Mouse (Mus musculus): ENCODE measurements around the gene Xrra1.
A peak's percentile ranks its signal among the peaks of the same experiment; 100 is the strongest.

Gene Xrra1

DNA sequence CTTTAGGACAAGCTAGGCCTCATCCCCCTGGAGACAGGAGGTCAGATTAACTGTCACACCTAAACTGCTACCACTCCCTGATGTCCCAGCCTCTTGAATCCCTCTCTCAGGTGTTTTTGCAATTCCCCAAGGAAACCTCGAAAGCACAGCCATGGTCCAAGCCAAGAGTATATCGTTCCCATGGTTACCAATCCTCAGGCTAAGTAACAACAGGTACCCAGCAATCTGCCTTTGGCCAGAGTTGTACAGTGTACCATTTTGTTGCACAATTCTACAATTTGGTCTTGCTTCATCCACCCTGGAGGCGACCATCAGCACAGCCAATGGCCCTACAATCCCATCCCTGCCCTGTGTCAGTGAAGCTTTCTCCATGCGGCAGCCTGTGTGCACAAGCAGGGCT is 38.0 kb downstream of the Xrra1 start:
- DNase-seq (ENCODE audit: low spot score in 2 of 2), result no peak

DNA sequence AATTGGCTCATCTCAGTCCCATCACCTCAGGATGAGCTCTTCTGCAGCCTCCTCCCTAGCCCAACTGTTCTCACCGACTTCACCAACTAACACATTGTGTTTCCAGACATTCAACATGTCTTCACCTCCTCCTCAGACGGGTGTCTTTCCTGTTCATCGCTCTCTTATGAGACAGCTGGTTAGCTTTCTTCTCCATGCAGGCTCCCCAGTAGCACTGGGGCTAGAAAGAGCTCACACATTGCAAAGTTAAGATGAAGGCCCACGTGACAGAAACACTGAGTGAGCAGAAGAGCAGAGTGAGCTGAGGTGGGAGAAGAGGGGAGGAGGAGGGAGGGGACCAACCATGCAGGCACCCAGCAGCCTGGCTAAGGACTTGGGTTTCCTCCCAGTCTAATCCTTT is 43.3 kb downstream of the Xrra1 start:
- DNase-seq (ENCODE audit: low spot score in 2 of 2), result no peak

- DNase-seq (ENCODE audit: low spot score in 2 of 2), result no peak
Observed at GRCm38 (mm10) chr7:99902918-99903665, 44.2 kb downstream of the Xrra1 start.

- DNase-seq (ENCODE audit: low spot score in 2 of 2), result no peak
Observed at GRCm38 (mm10) chr7:99904421-99905005, 45.6 kb downstream of the Xrra1 start.

DNA sequence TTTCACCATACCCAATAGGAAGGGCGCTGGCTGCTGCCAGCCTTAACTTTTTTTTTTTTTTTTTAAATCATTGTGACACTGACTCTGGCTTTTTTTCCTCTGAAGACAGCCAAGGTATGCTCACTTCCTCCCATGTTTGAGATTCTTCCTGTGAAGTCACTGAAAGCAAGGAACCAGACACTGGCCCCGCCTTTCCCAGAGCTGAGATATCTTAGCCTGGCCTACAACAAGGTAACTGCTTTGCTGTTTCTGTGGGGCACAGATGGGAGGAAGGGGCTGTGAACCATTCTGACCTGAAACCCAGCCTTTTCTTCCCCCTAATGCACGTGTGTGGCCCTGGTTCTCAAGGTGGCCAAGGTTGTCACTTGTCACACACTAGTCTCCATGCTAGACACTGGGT is 47.4 kb downstream of the Xrra1 start:
- DNase-seq (ENCODE audit: low spot score in 2 of 2), result no peak

- DNase-seq (ENCODE audit: low spot score in 2 of 2), result no peak
Observed at GRCm38 (mm10) chr7:99907463-99907862, 48.5 kb downstream of the Xrra1 start.

- no peak for DNase-seq (ENCODE audit: low spot score in 2 of 2)
Observed at GRCm38 (mm10) chr7:99911038-99911437, 52.1 kb downstream of the Xrra1 start.

DNA sequence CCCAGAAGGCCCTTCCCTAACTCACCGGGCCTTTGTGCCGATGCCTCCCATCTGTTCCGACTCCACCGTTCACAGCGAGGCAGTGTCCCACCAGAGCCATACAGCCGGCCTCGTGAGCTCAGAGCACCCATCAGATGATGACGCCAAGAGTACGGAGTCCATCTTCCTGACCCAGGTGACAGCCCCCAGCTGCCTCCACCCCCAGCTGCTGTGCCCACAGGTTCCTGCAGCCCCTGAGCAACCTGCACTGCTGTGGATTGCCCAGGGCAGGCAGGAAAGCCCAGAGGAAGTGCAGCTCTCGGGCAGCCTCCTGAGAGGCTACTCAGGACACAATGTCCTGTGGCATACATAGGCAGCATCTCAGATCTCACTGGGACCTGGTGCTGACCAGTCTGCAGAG is 55.4 kb downstream of the Xrra1 start:
- no peak for DNase-seq (ENCODE audit: low spot score in 2 of 2)

DNA sequence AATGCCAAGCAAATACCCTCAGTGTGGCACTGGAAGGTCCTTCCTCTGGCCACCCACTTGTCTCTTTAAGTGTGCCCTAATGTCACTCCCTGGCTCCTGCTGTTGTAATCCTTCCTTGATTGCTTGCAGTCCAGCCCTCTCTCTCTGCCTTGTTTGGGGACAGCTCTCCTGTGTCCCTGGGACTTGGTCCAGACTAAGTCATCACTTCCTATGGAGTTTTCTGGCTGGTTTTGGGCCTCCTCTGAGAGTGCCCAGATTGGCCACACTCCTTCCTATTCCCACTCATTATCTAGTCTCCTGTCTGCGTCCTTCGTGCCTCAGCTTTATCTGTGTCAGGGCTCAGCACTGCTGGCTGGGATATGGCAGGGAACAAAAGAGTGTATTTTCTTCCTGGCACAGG is 56.6 kb downstream of the Xrra1 start:
- DNase-seq (ENCODE audit: low spot score in 2 of 2), result no peak

DNA sequence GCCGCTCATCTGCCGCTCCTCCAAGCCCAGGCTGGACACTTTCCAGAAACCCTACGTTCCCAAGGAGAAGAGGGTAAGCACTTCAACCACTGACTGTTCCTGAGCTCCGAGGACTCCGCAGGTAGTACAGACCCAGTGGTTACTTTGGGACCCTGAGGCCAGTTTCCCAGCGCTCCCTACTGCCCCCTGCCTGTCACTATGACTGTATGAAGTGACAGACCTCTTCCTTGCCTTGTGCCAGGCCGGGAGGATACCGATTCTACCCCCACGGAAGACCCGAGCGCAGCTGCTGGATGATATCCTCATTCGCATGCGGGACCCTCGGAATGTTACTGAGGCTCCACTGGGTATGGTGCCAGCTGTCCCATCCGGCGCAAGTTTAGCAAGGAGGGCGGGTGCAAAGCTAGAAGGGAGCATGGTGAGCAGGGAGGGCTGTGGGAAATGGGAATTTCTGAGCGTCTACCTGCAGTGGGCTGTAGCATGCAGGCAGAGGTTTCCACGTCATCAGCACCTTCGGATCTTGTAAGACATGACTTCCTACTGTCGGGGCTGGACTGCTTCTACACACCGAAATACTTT is 57.9 kb downstream of the Xrra1 start:
- DNase-seq (ENCODE audit: low spot score in 2 of 2), result no peak

DNA sequence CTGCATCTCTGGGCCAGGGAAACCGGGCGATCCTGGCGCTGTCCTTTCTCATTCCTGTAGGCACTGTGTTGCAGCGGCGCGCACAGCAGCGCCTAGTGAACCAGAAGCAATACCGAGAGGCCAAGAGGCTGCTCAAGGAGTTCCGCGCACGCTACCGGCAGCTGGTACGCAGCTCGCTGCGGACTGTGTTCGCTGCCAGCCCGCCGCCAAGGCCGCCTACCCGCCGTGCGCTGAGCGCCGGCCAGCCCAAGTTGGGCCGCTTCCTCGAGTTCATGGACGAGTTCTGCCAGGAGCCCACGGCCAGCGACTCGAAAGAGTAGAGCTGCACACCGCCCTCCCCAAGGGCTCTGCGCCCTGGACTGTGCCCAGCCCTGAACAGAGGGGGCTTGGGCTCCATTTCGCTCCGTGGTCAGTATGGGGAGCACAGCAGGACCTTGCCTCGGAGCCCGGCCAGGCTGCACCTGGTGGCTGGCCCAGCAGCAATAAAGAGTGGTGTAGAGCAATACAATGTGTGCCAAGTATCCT is 58.5 kb downstream of the Xrra1 start:
- DNase-seq (ENCODE audit: low spot score in 2 of 2), result no peak

DNA sequence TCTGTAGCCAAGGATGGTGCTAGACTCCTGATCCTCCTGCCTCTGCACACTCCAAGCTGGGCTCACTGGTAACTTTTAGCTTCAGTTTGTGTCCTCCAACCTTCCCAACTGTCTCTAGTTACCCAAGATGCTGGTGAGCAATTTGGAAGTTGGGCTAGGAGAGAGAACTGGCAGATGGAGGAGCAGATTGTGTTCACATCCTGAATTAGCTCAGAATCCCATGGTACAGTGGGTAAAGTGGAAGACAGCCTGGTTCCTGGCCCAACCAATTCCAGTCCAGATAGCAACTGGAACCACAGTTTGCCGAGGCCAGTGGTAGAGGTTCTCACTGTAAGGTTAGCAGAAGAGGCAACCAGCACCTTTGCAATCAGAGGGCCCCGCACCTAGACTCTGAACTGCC is 60.2 kb downstream of the Xrra1 start:
- DNase-seq (ENCODE audit: low spot score in 2 of 2), result no peak

GRCm38 (mm10) chr7:99919971-99920370 is 61.1 kb downstream of the Xrra1 start:
- no peak for DNase-seq (ENCODE audit: low spot score in 2 of 2)

DNA sequence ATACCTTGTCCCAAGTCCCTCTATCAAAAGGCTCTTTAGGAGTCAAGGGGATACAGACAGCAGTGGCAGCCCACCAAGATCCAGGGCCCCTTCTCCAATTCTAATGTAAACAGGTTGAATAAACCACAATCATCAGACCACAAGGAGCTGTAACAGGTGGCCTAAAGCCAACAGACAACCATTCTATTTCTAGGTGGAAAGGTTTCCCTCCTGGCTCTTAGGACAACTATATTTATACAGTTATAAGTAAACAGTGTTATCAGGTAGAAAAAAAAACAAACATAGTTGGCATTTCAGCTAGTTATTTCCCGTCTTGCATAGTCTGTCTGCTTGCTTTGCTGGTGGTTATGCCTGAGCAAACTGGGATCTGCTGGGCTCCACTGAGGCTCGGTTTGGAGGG is 61.5 kb downstream of the Xrra1 start:
- no peak for DNase-seq (ENCODE audit: low spot score in 2 of 2)

DNA sequence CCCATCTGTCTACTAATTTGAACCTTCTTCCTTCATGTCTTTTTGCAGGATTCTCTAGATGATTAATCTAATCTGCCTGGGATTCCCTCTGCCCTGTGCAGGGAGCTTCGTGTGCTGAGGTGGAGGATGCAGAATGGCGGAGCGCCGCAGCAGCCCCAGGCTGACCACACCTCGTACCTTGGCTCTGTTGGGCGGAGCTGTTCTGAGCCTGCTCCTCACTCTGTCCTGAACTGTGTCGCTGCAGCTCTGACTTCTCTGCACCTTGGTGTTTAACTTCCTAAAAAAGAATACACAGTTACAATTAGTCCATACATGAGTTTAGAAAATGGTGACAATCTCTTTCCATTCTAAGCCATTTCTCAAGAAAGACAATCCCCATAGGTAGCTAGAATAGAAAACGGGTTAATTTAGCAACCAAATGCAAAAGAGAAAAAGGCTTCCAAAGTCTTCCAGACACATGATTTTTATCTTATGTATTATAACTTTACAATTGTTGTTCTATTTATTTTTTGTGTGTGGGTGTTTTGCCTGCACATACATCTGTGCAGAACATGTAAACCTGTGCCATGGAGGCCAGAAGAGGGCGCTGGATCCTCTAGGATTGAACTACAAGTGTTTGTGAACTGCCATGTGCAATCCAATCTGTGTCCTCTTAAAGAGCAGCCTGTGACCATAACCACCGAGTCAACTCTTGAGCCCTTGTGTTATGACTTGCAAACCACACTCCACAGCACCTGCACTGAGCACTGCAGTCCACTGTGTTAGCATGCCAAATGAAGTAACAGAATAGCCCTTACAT is 68.2 kb downstream of the Xrra1 start:
- DNase-seq (ENCODE audit: low spot score in 2 of 2), result no peak

DNA sequence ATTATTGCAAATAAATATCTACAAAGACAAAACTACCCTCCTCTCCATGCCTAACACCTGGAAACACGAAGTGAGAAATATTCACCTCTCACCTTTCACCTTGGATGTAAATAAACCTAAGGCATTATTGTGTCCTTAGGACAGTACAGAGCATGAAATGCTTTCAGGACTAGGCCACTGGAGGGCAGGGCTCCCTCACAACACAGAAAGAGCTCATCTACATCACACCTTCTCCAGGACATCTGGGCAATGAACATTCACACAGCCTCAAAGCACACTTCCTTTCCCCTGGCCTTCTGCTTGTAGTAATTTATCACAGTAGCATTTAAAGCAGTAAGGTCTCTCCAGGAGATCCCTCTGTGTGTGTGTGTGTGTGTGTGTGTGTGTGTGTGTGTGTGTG is 76.8 kb downstream of the Xrra1 start:
- peak in 1 of 2 experiments; percentile 13 for DNase-seq (ENCODE audit: low spot score in 2 of 2)

- DNase-seq (ENCODE audit: low spot score in 2 of 2), result no peak
Observed at GRCm38 (mm10) chr7:99940669-99941068, 81.8 kb downstream of the Xrra1 start.

DNA sequence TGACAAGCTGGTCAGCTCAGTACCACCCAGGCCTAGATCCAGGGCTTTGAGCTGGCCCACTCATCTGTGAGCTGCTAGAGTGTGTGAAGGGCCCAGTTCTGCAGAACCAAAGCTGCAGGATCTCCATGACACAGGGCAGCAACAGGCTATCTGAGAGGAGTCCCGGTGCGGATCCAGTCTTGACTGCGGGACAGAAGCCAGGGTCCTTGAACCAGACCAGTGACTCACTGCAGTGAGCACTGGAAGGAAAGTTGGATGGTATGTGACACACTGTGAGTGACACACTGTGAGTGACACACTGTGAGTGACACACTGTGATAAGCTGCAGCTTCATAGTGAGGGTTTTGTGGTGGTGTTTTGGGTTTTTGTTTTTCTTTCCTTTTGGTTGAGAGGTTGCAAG is 85.6 kb downstream of the Xrra1 start:
- DNase-seq (ENCODE audit: low spot score in 2 of 2), result peak in 1 of 2 experiments; percentile 28

GRCm38 (mm10) chr7:99945012-99945411 is 86.1 kb downstream of the Xrra1 start:
- DNase-seq (ENCODE audit: low spot score in 2 of 2), result peak in 1 of 2 experiments; percentile 34

DNA sequence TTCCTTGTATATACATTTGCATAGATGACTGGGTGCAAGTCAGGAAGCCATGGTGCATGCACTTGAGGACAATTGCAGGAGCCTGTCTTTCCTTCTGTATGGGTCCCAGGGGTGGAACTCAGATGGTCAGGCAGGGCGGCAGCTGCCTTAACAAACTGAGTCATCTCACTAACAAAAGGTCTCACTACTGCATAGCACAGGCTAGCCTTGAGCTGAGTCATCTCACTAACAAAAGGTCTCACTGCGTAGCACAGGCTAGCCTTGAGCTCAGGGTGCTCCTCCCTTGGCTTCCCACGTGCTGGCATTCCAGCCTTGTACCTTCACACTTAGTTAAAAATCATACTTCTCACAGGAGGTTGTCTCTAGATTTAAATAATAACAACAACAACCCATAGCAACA is 87.0 kb downstream of the Xrra1 start:
- peak; percentile 3 to 22 for DNase-seq (ENCODE audit: low spot score in 2 of 2)

GRCm38 (mm10) chr7:99946356-99946755 is 87.4 kb downstream of the Xrra1 start:
- no peak for DNase-seq (ENCODE audit: low spot score in 2 of 2)

DNA sequence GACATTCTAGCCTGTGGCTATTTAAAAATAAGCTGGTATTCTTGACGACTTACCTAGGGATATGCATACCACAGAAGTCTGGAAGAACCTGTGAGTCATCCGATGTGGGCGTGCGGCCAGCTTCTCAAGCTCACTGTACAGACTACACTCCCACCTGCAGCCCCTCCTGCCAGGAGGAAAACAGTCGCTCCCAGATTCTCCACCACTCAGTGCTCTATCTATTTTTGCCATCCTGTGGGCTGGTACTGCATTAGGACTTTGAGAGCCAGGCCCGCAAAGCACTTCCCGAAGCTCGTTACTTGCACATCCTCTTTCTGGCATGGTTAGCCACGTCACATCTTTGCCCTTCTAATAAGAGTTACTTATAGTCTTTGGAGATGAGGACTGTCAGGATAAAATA is 88.4 kb downstream of the Xrra1 start:
- DNase-seq (ENCODE audit: low spot score in 2 of 2), result peak; percentile 14 to 59
